Mouse (Mus musculus): ENCODE results near the gene A530084C06Rik. TPM values are rescaled to one million over a fixed set of nuclear protein-coding genes. Genes with fewer than 3 reads are reported as not detected.

The A530084C06Rik gene
- not detected in 2 replicates for polyA plus RNA-seq (2011; ENCODE audit: insufficient read length, low read depth, missing spikeins)

DNA sequence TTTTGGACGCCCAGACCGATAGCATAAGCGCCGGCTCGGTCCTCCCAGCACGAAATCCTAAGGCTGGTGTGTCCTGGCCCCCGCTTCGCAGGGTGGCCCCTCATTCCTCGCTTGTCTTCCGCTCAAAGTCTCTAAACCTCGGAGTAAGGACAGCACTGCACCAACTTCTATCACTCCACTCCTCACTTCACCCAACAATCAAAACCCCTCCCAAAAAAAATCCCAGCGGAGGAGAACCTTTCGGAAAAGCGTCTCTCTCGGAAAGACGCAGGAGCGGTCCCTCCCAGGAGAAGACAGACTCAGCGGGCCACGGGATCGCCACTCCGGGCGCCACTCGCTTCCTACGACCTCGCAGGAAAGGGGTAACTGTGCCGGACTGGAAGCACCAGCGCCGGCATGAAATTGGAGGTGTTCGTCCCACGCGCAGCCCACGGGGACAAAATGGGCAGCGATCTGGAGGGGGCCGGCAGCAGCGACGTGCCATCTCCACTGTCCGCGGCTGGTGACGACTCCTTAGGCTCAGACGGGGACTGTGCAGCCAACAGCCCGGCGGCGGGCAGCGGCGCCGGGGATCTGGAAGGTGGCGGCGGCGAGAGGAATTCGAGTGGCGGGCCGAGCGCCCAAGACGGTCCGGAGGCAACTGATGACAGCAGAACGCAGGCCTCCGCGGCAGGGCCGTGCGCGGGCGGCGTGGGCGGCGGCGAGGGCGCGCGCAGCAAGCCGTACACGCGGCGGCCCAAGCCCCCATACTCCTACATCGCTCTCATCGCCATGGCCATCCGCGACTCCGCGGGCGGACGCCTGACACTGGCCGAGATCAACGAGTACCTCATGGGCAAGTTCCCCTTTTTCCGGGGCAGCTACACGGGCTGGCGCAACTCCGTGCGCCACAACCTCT, at the start of gene A530084C06Rik:
Gene A530084C06Rik, minus strand, starts transcription at position 813 of the 898 bp plus-strand sequence.
- H3K4me1 ChIP-seq (ENCODE audit: control insufficient read depth, insufficient read depth, low read length): no peaks in the 10 kb centered on the region
- TF ChIP-seq CTCF (IDR thresholded peaks at IDR 0.05; ENCODE audit: borderline replicate concordance, insufficient read depth, low read length) (no peak), POLR2A (IDR thresholded peaks at IDR 0.05; ENCODE audit: low read depth, low read length) (no peak)
- no peak within 1 kb of the TSS for H3K27ac ChIP-seq (ENCODE audit: insufficient read depth, low read length)
- peak within 1 kb of the TSS; percentile 30 for H3K4me3 ChIP-seq (ENCODE audit: insufficient read depth, low read length)

DNA sequence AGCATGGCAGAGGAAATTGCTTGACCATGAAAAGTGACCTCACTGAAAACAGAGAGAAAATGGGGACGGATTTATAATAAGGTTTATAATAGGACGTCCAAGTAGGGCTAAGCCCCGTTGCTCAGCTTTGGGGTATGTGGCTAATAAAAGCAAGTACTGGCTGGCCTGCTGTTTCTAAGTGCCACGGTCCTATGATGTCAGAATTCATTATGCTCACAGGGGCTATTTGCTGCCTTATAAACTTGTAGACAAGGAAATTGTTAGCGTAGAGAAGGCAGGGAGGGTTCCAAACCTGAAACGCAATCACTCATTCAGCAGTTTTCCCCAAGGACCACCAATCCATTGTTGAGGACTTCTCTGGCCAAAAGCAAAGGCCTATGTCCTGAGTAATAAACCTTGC, 44.8 kb upstream of the A530084C06Rik start:
- Histone ChIP-seq H3K4me1 (ENCODE audit: control insufficient read depth, insufficient read depth, low read length) (no peaks in the 10 kb centered on the region), H3K4me3 (ENCODE audit: insufficient read depth, low read length) (no peak overlapping the region), H3K27ac (ENCODE audit: insufficient read depth, low read length) (no peak overlapping the region)
- no peak for TF ChIP-seq CTCF (IDR thresholded peaks at IDR 0.05; ENCODE audit: borderline replicate concordance, insufficient read depth, low read length)
- TF ChIP-seq POLR2A (IDR thresholded peaks at IDR 0.05; ENCODE audit: low read depth, low read length): no peak

DNA sequence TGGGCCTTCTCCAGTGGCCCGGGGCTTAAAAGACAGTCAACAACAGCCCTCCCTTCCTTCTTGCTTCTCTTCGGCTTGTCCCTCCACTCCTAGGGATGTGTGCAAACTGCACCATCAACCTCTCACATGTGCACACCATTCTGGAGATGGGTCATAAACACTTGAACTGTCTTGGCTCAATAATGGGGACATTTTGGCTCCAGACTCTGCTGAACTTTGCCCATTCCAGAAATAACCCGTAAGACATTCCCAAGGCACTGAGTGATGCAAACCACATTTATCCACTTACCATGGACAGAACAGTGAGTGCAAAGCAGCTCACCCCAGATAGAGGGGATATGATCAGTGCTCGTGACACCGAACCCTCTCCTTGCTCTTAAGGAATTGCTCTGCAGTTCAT, 40.4 kb upstream of the A530084C06Rik start:
- no peak for TF ChIP-seq POLR2A (IDR thresholded peaks at IDR 0.05; ENCODE audit: low read depth, low read length)
- no peak for TF ChIP-seq CTCF (IDR thresholded peaks at IDR 0.05; ENCODE audit: borderline replicate concordance, insufficient read depth, low read length)
- H3K4me1 ChIP-seq (ENCODE audit: control insufficient read depth, insufficient read depth, low read length): no peaks in the 10 kb centered on the region
- no peak overlapping the region for H3K4me3 ChIP-seq (ENCODE audit: insufficient read depth, low read length)
- no peak overlapping the region for H3K27ac ChIP-seq (ENCODE audit: insufficient read depth, low read length)

- Histone ChIP-seq H3K4me1 (ENCODE audit: control insufficient read depth, insufficient read depth, low read length) (no peaks in the 10 kb centered on the region), H3K4me3 (ENCODE audit: insufficient read depth, low read length) (no peak overlapping the region), H3K27ac (ENCODE audit: insufficient read depth, low read length) (no peak overlapping the region)
- no peak for TF ChIP-seq CTCF (IDR thresholded peaks at IDR 0.05; ENCODE audit: borderline replicate concordance, insufficient read depth, low read length)
- no peak for TF ChIP-seq POLR2A (IDR thresholded peaks at IDR 0.05; ENCODE audit: low read depth, low read length)
Observed at GRCm38 (mm10) chr13:31587341-31587740, 28.2 kb upstream of the A530084C06Rik start.

GRCm38 (mm10) chr13:31579866-31580265, 20.7 kb upstream of the A530084C06Rik start:
- Histone ChIP-seq H3K4me1 (ENCODE audit: control insufficient read depth, insufficient read depth, low read length) (no peaks in the 10 kb centered on the region), H3K4me3 (ENCODE audit: insufficient read depth, low read length) (no peak overlapping the region)
- TF ChIP-seq CTCF (IDR thresholded peaks at IDR 0.05; ENCODE audit: borderline replicate concordance, insufficient read depth, low read length): no peak
- no peak for TF ChIP-seq POLR2A (IDR thresholded peaks at IDR 0.05; ENCODE audit: low read depth, low read length)

GRCm38 (mm10) chr13:31578389-31578788, 19.3 kb upstream of the A530084C06Rik start:
- no peak for TF ChIP-seq CTCF (IDR thresholded peaks at IDR 0.05; ENCODE audit: borderline replicate concordance, insufficient read depth, low read length)
- no peak for TF ChIP-seq POLR2A (IDR thresholded peaks at IDR 0.05; ENCODE audit: low read depth, low read length)
- Histone ChIP-seq H3K27ac (ENCODE audit: insufficient read depth, low read length) (no peak overlapping the region), H3K4me1 (ENCODE audit: control insufficient read depth, insufficient read depth, low read length) (no peaks in the 10 kb centered on the region), H3K4me3 (ENCODE audit: insufficient read depth, low read length) (no peak overlapping the region)

More at GRCm38 (mm10) chr13:31579866-31580265, 20.7 kb upstream of the A530084C06Rik start:
- H3K27ac ChIP-seq (ENCODE audit: insufficient read depth, low read length): no peak overlapping the region

- TF ChIP-seq CTCF (IDR thresholded peaks at IDR 0.05; ENCODE audit: borderline replicate concordance, insufficient read depth, low read length) (no peak), POLR2A (IDR thresholded peaks at IDR 0.05; ENCODE audit: low read depth, low read length) (no peak)
- Histone ChIP-seq H3K27ac (ENCODE audit: insufficient read depth, low read length) (no peak overlapping the region), H3K4me1 (ENCODE audit: control insufficient read depth, insufficient read depth, low read length) (no peaks in the 10 kb centered on the region), H3K4me3 (ENCODE audit: insufficient read depth, low read length) (no peak overlapping the region)
Observed at GRCm38 (mm10) chr13:31577576-31577975, 18.4 kb upstream of the A530084C06Rik start.

DNA sequence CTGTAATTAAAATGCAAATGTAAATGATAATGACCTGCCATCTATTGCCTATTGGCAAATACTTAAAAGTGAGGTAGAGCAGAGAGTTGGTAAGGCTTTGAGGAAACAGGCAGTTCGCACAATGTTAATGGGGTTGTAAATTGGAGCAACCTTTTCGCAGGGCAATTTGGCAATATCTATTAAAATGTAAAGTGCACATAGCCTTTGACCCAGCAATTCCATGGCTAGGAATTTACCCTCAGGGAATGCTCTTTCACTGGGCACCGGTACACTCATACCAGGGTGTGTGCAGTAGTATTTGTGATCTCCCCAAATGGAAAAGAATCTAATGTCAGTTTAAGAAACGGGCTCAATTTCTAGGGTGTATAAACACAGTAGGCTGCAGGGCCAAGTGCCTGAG, 17.6 kb upstream of the A530084C06Rik start:
- TF ChIP-seq POLR2A (IDR thresholded peaks at IDR 0.05; ENCODE audit: low read depth, low read length): no peak
- no peak for TF ChIP-seq CTCF (IDR thresholded peaks at IDR 0.05; ENCODE audit: borderline replicate concordance, insufficient read depth, low read length)
- H3K4me3 ChIP-seq (ENCODE audit: insufficient read depth, low read length): no peak overlapping the region
- no peaks in the 10 kb centered on the region for H3K4me1 ChIP-seq (ENCODE audit: control insufficient read depth, insufficient read depth, low read length)
- H3K27ac ChIP-seq (ENCODE audit: insufficient read depth, low read length): no peak overlapping the region

GRCm38 (mm10) chr13:31574627-31575026, 15.5 kb upstream of the A530084C06Rik start:
- Histone ChIP-seq H3K4me1 (ENCODE audit: control insufficient read depth, insufficient read depth, low read length) (no peaks in the 10 kb centered on the region), H3K27ac (ENCODE audit: insufficient read depth, low read length) (no peak overlapping the region), H3K4me3 (ENCODE audit: insufficient read depth, low read length) (no peak overlapping the region)
- TF ChIP-seq POLR2A (IDR thresholded peaks at IDR 0.05; ENCODE audit: low read depth, low read length): no peak
- no peak for TF ChIP-seq CTCF (IDR thresholded peaks at IDR 0.05; ENCODE audit: borderline replicate concordance, insufficient read depth, low read length)
